Comparison of ENCODE assay signal across 8 mouse cellular contexts in genomic region chr14:118131472-118131871, GRCm38 (mm10). TPM values are rescaled to one million over a fixed set of nuclear protein-coding genes. Genes with fewer than 3 reads are reported as not detected.
DNase-seq lines count a peak whose midpoint lies in the region; ATAC-seq lines count a peak whose summit lies in the region.

No protein-coding gene starts in this region.

- H3K36me3 ChIP-seq in kidney, embryonic 15.5 days, result peaks cover 32% of the 10 kb centered on the region
- no peaks in the 10 kb centered on the region for H3K36me3 ChIP-seq in embryonic facial prominence, embryonic 11.5 days (replicated peaks; ENCODE audit: control insufficient read depth, insufficient read depth, low read depth, low read length)
- peaks cover 9% of the 10 kb centered on the region for H3K36me3 ChIP-seq in hindbrain, embryonic 16.5 days (ENCODE audit: control insufficient read depth, insufficient read depth, low read length)
- H3K36me3 ChIP-seq in midbrain, embryonic 14.5 days (ENCODE audit: control insufficient read depth, insufficient read depth, low read length), result peaks cover 26% of the 10 kb centered on the region

- no peak overlapping the region for H3K27ac ChIP-seq in kidney, embryonic 15.5 days
- no peak overlapping the region for H3K27ac ChIP-seq in embryonic facial prominence, embryonic 11.5 days (replicated peaks; ENCODE audit: low read depth, low read length)
- no peak overlapping the region for H3K27ac ChIP-seq in hindbrain, embryonic 16.5 days (ENCODE audit: low read depth, low read length)
- H3K27ac ChIP-seq in midbrain, embryonic 14.5 days (replicated peaks; ENCODE audit: low read depth, low read length), result no peak overlapping the region

- no peak for DNase-seq in kidney, adult 8-10 months
- no peak for DNase-seq in embryonic facial prominence, embryonic 11.5 days (ENCODE audit: low spot score)
- no peak for DNase-seq in midbrain, embryonic 14.5 days
- no peak for DNase-seq in B cell, adult 2 months
- no peak for DNase-seq in gastrocnemius, postnatal 25 days
- no peak for DNase-seq in thymus, postnatal 0 days (ENCODE audit: low spot score)

- peak overlapping the region; percentile 70 for H3K9ac ChIP-seq in kidney, embryonic 15.5 days
- peak overlapping the region; percentile 80 for H3K9ac ChIP-seq in embryonic facial prominence, embryonic 11.5 days (replicated peaks; ENCODE audit: low read length)
- H3K9ac ChIP-seq in hindbrain, embryonic 16.5 days (ENCODE audit: low read depth, low read length), result peak overlapping the region; percentile 77
- H3K9ac ChIP-seq in midbrain, embryonic 14.5 days (replicated peaks; ENCODE audit: low read length), result peak overlapping the region; percentile 74

- ATAC-seq in kidney, embryonic 15.5 days (replicated peaks; ENCODE audit: low FRiP score), result no peak
- no peak for ATAC-seq in embryonic facial prominence, embryonic 11.5 days (replicated peaks; ENCODE audit: insufficient number of reproducible peaks, low FRiP score, low TSS enrichment, low read depth)
- ATAC-seq in hindbrain, embryonic 16.5 days, result no peak
- ATAC-seq in midbrain, embryonic 14.5 days (ENCODE audit: low FRiP score, low TSS enrichment), result no peak

- WGBS in kidney, embryonic 15.5 days, result 77% methylated on average over 7 of the region's 7 CpGs
- 77% methylated on average over 7 of the region's 7 CpGs for WGBS in embryonic facial prominence, embryonic 11.5 days
- 81% methylated on average over 7 of the region's 7 CpGs for WGBS in hindbrain, embryonic 16.5 days
- WGBS in midbrain, embryonic 14.5 days, result 85% methylated on average over 7 of the region's 7 CpGs

- H3K4me3 ChIP-seq in kidney, embryonic 15.5 days (replicated peaks), result peak overlapping the region; percentile 78
- H3K4me3 ChIP-seq in embryonic facial prominence, embryonic 11.5 days (ENCODE audit: low read depth, low read length), result peak overlapping the region; percentile 66
- peak overlapping the region; percentile 73 for H3K4me3 ChIP-seq in hindbrain, embryonic 16.5 days (ENCODE audit: low read length)
- H3K4me3 ChIP-seq in midbrain, embryonic 14.5 days (replicated peaks; ENCODE audit: low read depth, low read length), result peak overlapping the region; percentile 68

- no peaks in the 10 kb centered on the region for H3K27me3 ChIP-seq in kidney, embryonic 15.5 days
- no peaks in the 10 kb centered on the region for H3K27me3 ChIP-seq in embryonic facial prominence, embryonic 11.5 days (ENCODE audit: control insufficient read depth, insufficient read depth, low read length)
- H3K27me3 ChIP-seq in hindbrain, embryonic 16.5 days (replicated peaks; ENCODE audit: control insufficient read depth, insufficient read depth, low read length), result no peaks in the 10 kb centered on the region
- H3K27me3 ChIP-seq in midbrain, embryonic 14.5 days (ENCODE audit: control insufficient read depth, insufficient read depth, low read length), result no peaks in the 10 kb centered on the region

- H3K4me1 ChIP-seq in kidney, embryonic 15.5 days, result peaks cover 13% of the 10 kb centered on the region
- no peaks in the 10 kb centered on the region for H3K4me1 ChIP-seq in embryonic facial prominence, embryonic 11.5 days (ENCODE audit: control insufficient read depth, insufficient read depth, low read length)
- peaks cover 13% of the 10 kb centered on the region for H3K4me1 ChIP-seq in hindbrain, embryonic 16.5 days (ENCODE audit: control insufficient read depth, insufficient read depth, low read depth, low read length)
- peaks cover 12% of the 10 kb centered on the region for H3K4me1 ChIP-seq in midbrain, embryonic 14.5 days (ENCODE audit: control insufficient read depth, insufficient read depth, low read length)

- no peaks in the 10 kb centered on the region; the same call in 1 of the 2 replicates for H3K9me3 ChIP-seq in kidney, embryonic 15.5 days (replicated peaks)
- no peaks in the 10 kb centered on the region for H3K9me3 ChIP-seq in embryonic facial prominence, embryonic 11.5 days (replicated peaks; ENCODE audit: control insufficient read depth, low read length)
- no peaks in the 10 kb centered on the region for H3K9me3 ChIP-seq in hindbrain, embryonic 16.5 days (ENCODE audit: control insufficient read depth, low read length)
- no peaks in the 10 kb centered on the region for H3K9me3 ChIP-seq in midbrain, embryonic 14.5 days (ENCODE audit: control insufficient read depth, low read length)

- H3K4me2 ChIP-seq in kidney, embryonic 15.5 days, result peak overlapping the region; percentile 86
- peak overlapping the region; percentile 51 for H3K4me2 ChIP-seq in embryonic facial prominence, embryonic 11.5 days (ENCODE audit: low read depth, low read length)
- H3K4me2 ChIP-seq in hindbrain, embryonic 16.5 days (ENCODE audit: low read length), result peak overlapping the region; percentile 87
- peak overlapping the region; percentile 90 for H3K4me2 ChIP-seq in midbrain, embryonic 14.5 days (ENCODE audit: low read length)

RNA-seq across cellular contexts. Expression of gene Tgds, which starts 1.1 kb away (rescaled TPM):
- 36.7 and 38.1 TPM in 2 replicates for polyA plus RNA-seq in kidney, embryonic 15.5 days (2015; fragmentation: Nextera tagmentation; extraction: Ambion mirVana)
- polyA plus RNA-seq in embryonic facial prominence, embryonic 11.5 days (2014; fragmentation: Nextera tagmentation; extraction: Ambion mirVana), result 34.5 and 39.6 TPM in 2 replicates
- 15.3 and 16.1 TPM in 2 replicates for polyA plus RNA-seq in hindbrain, embryonic 16.5 days (2015; fragmentation: Nextera tagmentation; extraction: Ambion mirVana)
- 17.9 and 21.8 TPM in 2 replicates for polyA plus RNA-seq in midbrain, embryonic 14.5 days (2014; fragmentation: Nextera tagmentation; extraction: Ambion mirVana)
- total RNA-seq in gastrocnemius, postnatal 25 days (2021), result 1 to 10 TPM; 4.6 to 6.2 TPM
- 34.4 and 35.3 TPM in 2 replicates for polyA plus RNA-seq in thymus, postnatal 0 days (2015; fragmentation: Nextera tagmentation; extraction: Ambion mirVana)

RNA-seq across cellular contexts. Expression of gene Gpr180, which starts 5.5 kb away (rescaled TPM):
- 54.6 and 58.6 TPM in 2 replicates for polyA plus RNA-seq in kidney, embryonic 15.5 days (2015; fragmentation: Nextera tagmentation; extraction: Ambion mirVana)
- polyA plus RNA-seq in embryonic facial prominence, embryonic 11.5 days (2014; fragmentation: Nextera tagmentation; extraction: Ambion mirVana), result 43.5 and 44.7 TPM in 2 replicates
- 49.4 and 49.8 TPM in 2 replicates for polyA plus RNA-seq in hindbrain, embryonic 16.5 days (2015; fragmentation: Nextera tagmentation; extraction: Ambion mirVana)
- polyA plus RNA-seq in midbrain, embryonic 14.5 days (2014; fragmentation: Nextera tagmentation; extraction: Ambion mirVana), result 33.4 and 38.8 TPM in 2 replicates
- 10 to 100 TPM; 29.6 to 31.1 TPM for total RNA-seq in gastrocnemius, postnatal 25 days (2021)
- 21.7 and 23.1 TPM in 2 replicates for polyA plus RNA-seq in thymus, postnatal 0 days (2015; fragmentation: Nextera tagmentation; extraction: Ambion mirVana)
